Mouse (Mus musculus): ENCODE results near the gene Fosl1. TPM values are rescaled to one million over a fixed set of nuclear protein-coding genes. Genes with fewer than 3 reads are reported as not detected.
A peak's percentile ranks its signal among the peaks of the same experiment; 100 is the strongest.

The Fosl1 gene
- total RNA-seq, 2 experiments from 2014 or later: not detected

DNA sequence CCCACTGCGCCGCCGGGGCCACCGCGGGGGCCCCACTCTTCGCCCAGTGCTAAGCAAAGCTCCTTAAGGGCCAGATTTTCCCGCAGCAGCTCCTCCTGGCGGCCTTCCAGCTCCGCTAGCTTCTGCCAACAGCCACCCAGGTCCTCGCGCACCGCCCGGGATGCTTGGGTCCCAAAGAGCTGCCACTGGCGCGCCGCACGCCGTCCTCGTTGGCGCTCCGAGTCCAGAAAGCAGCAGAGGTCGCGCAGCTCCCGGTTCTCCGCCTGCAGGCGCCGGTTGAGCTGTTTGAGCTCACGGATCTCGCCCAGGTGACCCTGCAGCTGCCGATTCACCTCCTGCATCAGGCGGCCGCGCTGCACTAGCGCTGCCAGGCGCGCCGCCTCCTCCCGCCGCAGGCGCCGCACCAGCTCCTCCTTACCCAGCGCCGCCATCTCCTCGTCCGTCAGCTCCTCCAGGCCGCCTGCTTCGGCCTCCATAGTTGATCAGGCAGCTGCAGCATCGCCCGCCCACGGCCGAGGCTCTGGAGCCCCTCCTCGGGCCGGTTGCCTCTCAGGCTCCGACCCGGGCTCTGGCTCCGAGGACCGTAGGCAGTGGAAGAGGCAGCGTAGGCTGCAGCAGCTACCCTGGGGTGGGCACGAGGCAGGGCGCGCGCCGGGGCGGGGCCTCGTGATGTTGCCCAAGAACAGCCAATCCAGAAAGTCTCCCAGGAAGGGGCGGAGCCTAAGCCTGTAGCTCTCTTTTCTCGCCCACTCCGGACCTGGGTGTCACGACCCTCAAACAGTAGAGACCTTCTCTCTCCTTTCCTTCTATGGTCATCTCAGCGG is 9.8 kb downstream of the Fosl1 start:
- peak; percentile 96 for DNase-seq

DNA sequence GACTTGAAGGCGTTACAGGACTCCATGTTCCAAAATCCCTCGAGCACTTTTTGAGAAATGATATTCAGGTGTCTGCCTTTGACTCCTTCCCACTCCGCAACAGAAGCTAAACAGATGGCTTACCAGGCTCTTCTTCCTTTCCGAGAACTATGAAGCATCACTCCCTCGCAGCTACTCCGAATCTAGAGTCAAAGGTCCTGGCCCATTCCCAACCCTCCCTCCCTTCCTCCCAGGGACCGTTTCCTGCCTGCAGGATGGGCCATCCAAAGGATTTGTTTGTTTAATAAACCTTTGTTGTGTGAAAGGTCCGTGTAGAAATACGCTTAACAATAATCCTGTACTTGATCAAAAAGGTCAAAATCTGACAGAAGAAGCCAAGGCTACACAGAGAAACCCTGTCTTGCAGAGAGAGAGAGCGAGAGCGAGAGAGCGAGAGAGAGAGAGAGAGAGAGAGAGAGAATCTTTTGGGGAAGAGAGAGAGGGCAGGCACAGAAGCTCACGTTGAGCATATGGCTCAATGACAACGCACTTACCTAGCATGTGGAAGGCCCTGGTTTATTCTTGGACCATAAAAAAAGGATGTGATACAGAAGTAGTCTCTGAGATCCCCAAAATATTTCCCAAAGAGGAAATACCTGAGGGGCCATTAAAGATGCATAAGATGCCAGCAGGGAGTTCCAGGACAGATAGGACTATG is 10.5 kb downstream of the Fosl1 start, which contains the start of gene Ccdc85b:
TSS of gene Ccdc85b (minus strand) at position 149 of the 697 bp plus-strand sequence.
- DNase-seq: no peak

DNA sequence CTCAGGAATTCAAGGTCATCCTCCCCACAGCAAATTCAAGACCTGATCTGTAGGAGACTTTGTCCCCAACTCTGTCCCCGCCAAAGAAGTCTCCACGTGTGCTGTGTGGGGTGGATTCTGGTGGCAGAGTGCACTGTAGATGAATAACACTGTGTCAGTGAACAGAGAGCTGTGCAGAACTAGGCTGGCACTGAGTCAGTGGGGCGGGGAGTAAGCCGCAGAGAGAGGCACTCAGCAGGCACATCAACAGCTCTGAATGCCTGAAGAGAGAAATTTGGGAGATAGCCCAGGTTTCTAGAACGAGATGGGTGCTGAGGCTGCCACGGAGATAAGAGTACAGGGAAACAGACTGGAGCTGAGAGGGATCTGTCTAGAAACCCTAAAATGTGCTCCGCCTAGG is 11.7 kb downstream of the Fosl1 start:
- peak; percentile 56 to 61 for DNase-seq

DNA sequence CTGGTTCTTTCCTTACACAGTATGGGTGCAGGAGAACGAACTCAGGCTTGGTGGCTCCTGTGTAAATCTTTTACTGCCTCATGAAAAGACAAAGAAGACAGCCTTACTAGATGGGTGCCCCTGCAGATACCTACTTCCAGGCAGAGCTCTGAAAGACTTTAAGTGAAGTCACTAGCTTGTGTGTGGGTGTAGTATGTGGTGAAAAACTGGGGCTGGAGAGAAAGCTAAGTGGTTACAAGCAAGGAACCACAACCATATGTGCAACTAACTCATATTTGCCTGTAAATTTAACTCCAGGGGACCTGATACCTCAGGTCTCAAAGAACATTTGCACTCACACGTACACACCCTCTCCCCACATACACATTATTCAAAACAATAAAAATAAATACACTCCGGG is 12.5 kb downstream of the Fosl1 start:
- no peak for DNase-seq

DNA sequence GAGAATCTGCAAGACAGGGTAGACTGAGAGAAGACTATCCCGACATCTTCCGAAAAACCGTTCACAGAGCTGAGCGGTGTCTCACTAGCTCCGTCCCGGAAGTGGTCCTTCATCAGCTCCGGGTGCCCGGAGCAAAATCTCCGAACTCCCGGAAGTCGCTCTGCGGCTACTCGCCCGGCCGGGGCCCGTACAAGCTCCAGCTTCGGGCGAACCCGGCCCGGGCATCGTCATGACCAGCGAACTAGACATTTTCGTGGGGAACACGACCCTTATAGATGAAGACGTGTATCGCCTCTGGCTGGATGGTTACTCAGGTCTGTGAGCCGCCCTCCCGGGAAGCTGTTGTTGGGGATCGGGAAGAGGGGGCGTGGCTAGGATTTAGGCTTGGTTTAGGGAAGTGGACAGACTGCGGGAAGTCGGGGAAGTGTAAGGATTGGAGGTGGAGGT is 13.1 kb downstream of the Fosl1 start, which contains the start of gene Fibp:
TSS of gene Fibp (plus strand) at position 151 of the 447 bp plus-strand sequence.
- peak; percentile 84 to 86 for DNase-seq

DNA sequence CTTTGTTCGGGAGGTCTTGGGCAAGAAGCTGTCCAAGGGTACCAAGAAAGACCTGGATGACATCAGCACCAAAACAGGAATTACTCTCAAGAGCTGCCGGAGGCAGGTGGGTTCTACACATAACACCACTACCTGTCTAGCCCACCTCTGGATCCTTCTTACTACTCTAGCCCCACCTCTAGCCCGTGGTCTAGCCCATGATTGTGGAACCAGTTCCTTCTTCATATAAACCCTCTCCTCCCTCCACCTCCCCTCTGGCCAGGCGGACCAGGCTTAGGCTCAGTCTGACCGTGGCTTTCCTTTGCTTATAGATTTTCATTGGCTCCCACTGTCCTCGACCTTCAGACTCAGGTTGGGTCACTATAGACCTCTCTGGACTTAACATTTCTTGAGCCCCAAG is 14.1 kb downstream of the Fosl1 start:
- no peak for DNase-seq

DNA sequence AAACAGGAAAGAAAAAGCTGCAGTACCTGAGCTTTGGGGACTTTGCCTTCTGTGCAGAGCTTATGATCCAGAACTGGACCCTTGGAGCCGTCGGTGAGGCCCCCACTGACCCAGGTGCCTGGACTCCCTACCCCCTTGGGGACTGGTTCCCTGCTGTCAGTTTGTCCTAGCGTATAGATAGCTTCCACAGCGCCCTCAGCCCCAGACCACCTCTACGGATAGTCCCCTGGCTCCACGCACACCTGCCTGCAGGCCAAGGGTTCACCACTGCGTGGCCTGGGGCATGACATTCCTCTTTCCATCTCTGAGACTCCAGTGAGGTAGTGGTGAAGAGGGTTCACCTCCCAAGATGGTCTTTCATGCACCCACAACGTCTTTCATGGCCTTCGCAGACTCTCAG is 15.9 kb downstream of the Fosl1 start:
- DNase-seq: no peak

DNA sequence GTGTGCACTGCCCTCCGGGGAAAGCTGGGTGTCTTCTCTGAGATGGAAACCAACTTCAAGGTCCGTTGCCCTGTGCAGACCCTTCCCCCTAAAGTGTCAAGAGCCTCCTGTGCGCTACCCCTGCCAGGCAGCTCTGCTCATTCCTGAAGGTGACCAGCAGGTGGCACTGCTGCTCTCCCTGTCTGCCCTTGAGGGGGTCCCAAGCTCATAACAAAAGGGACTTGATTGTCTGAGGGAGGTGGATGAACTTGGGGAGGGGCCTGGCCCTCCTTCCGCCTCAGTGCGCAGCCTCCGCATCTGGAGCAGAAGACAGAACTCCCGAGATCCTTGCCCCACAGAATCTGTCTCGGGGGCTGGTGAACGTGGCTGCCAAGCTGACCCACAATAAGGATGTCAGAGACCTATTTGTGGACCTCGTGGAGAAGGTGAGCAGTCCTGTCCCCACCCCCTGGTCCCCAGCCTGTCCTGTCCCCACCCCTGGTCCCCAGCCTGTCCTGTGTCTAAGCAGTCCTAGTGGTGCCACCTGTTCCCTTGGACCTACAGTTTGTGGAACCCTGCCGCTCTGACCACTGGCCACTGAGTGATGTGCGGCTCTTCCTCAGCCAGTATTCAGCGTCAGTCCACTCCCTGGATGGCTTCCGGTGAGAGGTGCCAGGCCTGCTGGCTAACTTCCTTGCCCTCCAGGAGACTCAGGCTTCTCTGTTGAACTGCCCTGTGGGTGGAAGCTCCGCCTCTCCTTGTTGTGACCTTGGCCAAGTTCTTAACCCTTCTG is 16.6 kb downstream of the Fosl1 start:
- DNase-seq: peak; percentile 46 to 58

DNA sequence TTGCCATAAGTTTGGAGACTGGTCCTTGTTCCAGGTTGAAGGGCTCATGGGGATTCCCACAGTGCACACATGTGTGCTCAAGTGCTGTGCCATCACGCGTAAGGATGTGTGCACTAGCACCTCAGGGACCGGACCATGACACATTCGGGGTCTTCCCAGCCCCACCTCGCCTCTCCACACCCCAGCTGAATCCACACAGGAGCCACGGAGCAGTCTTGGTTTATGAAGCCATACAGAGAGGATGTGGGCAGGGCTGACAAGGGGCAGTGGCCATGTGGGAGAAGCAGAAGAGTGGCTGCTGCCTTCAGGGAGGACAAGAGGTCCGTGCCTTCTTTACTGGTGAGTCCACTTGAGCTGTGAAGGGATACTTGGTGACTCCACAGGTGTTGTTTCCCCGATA is 17.7 kb downstream of the Fosl1 start:
- no peak for DNase-seq

DNA sequence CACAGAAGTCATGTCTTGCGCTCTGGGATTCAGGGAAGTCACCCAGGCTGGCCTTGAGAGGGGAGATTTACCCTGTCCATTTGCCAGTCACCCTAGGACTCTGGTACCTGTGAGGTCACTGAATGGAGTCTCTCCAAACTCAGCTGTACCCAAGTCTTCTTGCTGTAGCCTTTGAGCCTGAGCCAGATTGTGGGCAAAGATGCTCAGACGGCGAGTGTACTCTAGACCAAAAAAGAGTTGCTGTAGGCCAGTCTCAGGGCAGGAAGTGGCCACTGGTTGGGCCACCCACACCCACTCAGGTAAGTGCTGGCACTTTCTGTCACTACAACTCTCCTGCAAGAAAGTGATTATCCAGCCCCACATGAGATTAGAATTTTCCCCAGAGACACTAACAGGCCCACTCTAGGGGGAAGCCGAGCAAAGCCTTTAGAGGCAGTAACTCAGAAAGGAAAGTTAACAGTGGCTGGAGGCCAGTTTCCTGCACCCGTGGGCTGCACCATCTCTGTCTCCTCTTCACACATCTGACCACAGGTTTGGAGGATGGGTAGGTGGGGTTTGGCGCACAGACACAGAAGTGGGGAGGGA is 19.7 kb downstream of the Fosl1 start:
- DNase-seq: no peak

DNA sequence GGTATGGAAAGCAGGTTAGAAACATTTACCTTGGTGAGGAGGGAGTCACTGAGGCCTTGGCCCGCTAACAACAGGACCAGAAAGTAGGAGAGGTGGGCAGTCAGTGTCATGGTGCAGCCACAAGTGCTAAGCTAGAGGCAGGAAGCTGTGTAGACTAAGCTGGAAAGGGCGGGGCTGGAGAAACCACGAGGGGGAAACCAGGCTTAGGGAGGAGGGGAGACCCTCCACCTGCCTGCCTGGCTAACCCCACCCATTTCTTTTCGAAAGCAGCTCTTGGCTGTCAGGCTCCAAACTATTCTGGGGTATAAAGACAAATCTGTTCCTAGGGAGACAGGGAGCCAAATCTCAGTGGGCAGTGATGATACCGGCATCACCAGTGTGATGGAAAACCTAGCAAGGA is 21.0 kb downstream of the Fosl1 start, which contains the start of gene Ctsw:
TSS of gene Ctsw (minus strand) at position 134 of the 400 bp plus-strand sequence.
- no peak for DNase-seq

DNA sequence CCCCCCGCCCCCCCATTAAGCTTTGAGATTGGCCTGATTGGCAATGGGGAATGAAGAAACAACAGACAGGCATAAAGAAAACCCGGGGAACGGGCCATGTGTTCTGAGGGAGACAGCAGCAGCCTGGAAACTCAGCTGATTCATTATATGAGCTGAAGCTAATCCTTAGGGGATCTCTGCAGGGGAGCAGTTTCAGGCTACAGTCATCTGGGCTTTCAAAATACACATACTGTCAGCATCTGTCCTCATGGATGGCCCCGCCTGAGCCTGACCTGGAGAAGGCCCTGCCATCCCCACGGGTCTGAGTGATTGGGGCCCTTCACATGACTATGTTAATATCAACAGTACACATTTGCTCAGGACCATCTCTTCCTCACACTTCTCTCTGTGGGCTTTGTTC is 24.5 kb downstream of the Fosl1 start:
- no peak for DNase-seq

DNA sequence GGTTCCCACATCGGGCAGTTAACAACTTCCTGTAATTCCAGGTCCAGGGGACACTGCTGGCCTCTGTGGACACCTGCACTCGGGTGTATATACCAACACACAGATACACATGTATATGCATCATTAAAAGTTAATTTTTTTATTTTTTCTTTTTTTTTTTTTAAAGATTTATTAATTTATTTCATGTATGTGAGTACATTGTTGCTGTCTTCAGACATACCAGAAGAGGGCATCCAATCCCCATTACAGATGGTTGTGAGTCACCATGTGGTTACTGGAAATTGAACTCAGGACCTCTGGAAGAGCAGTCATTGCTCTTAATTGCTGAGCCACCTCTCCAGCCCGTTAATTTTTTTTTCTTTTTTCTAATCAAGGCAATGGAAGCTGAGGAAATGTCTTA is 25.5 kb downstream of the Fosl1 start:
- DNase-seq: no peak

DNA sequence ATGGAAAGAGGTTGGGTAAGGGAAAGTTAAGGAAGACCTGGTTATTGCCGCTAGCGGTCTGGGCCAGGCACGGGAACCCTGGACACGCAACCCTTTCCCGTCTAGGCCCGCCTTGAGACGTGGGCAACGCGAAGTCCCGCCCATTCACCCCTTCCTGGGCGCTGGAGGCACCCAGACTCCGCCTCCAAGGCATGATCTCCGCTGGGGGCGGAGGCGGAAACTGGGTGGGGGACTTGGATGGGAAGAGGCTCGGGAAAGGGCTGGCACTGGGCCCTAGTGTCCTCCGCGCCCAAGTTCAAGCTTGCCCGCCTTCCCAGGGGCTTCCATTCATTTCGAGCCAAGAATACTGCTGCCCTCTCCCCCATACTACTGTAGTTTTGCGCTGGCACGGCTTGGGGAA is 26.4 kb downstream of the Fosl1 start, which contains the start of gene Efemp2:
TSS of gene Efemp2 (plus strand) at position 235 of the 400 bp plus-strand sequence.
- peak; percentile 57 to 68 for DNase-seq

DNA sequence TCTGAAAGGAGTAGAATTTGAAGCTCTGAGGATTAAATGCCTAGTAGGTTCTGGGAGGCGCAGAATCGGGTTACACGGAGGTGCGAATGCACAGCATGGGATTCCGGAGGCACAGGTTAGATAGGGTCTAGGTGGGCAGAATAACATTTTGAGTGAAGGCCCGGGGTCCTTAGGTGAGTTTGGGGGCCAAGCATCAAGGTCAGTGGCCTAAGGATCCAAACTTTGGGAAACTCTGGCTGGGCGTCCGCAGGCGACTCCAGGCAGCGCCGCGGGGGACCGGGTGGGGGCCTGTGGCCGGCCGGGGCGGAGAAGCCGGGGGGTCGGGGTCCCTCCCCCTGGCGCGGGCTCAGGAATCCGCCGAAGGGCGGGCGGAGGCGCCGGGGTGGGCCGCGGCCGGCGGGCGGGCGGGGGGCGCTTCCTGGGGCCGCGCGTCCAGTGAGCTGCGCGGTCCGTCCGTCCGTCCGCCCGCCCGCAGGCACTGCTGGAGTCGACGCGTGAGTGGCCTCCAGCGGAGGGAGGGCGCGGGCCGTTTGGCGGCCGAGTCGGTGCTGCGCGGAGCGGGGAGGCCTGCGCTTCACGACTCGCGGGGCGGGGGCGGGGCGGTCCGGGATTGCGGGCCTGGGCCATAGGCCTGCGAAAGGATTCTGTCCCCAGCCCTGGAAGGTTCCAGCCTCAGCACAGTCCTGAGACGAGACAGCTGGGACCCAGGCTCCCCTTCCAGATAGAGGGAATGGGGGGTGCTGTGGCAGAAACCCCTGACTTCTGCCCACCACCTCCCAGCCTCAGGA is 27.1 kb downstream of the Fosl1 start:
- no peak for DNase-seq

DNA sequence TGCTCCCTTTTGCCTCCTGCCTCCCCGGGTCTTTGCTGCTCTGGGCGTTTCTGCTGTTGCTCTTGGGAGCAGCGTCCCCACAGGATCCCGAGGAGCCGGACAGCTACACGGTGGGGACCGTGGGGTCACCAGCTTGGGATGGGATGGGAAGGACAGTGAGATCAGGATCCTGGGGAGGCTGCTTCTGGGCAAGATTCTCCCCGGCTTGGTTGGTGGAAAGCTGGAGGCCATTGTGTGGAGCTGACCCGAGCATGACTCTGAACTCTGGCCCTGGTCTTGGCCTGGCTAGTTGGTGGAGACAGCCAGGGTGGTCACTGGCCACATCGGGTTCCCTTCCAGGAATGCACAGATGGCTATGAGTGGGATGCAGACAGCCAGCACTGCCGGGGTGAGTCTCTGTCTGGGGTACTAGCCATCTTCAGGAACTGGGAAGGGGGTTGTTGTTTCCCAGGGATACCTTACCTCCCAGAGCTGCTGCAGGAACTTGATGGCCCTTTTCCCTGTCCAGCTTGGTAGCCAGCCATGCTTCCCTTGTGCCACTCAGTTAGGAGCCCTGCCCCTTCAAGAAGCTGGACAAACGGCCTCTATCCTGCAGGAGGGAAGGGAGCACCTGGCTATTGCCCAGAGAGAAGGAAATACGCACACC is 27.8 kb downstream of the Fosl1 start:
- no peak for DNase-seq

DNA sequence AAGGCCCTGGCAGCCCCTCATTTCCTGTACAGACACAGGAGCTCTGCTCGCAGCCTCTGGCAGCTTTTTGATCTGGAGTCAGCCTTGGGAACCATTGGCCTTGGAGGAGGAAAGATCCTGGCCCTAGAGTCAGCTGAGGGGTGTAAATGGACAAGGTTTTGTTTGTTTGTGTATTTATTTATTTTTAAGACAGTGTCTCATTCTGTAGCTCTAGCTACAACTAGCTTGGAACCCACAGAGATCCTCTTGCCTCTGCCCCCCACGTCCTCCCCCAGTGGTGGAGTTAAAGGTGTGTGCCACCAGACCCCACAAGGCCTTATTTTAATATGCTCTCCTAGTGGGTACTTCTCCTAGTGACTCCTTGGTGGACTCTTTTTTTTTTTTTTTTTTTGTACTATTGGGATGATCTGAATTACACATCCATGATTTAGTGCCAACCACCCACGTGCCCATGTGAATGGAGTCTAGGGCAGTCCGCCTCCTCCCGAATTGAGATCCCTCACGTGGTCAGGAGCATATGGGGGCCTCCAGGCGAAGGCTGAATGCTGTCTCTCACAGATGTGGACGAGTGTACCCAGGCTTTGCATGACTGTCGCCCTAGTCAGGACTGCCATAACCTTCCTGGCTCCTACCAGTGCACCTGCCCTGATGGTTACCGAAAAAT is 29.8 kb downstream of the Fosl1 start:
- no peak for DNase-seq

DNA sequence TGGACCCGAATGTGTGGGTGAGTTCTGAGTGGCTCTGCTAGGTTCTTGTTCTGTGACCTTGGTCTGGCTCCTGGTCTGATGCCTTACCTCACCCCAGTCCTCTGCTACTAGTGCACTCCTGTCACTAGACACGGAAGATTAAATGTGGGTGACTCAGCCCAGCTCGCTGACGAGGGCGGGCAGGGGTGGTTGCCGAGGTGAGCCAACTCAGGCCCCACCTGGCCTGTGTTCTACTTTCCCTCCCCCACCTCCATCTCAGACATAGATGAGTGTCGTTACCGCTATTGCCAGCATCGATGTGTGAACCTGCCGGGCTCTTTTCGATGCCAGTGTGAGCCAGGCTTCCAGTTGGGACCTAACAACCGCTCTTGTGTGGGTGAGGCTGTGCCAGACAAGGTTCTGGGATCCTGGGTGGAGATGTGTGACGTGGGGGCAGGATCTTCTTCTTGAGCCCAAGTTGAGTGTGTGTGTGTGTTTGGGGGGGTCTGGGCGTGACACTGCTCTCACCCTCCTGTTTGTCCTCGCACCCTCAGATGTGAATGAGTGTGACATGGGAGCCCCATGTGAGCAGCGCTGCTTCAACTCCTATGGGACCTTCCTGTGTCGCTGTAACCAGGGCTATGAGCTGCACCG is 30.4 kb downstream of the Fosl1 start:
- DNase-seq: no peak

DNA sequence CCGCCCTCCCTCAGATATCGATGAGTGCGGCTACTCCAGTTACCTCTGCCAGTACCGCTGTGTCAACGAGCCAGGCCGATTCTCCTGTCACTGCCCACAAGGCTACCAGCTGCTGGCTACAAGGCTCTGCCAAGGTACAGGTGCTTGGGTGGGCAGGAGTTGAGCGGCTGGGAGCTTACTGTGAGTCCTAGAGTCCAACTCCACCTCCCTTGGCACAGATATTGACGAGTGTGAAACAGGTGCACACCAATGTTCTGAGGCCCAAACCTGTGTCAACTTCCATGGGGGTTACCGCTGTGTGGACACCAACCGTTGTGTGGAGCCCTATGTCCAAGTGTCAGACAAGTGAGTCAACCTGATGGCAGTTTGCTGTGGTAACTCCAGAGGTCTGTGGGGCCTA is 32.7 kb downstream of the Fosl1 start:
- DNase-seq: no peak

DNA sequence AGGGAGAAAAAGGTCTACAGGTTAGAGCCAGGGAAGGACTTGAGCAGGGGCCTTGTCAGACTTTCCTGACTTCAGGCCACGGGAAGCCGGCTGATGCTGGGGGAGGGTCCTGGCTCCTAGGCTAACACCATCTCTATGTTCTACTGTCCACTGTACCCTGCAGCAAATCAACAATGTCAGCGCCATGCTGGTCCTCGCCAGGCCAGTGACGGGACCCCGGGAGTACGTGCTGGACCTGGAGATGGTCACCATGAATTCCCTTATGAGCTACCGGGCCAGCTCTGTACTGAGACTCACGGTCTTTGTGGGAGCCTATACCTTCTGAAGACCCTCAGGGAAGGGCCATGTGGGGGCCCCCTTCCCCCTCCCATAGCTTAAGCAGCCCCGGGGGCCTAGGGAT is 34.1 kb downstream of the Fosl1 start:
- DNase-seq: no peak

All from layer of hippocampus, postnatal 36 days (tissue).